Mouse (Mus musculus): ENCODE measurements around the gene Serpina3f.

DNA sequence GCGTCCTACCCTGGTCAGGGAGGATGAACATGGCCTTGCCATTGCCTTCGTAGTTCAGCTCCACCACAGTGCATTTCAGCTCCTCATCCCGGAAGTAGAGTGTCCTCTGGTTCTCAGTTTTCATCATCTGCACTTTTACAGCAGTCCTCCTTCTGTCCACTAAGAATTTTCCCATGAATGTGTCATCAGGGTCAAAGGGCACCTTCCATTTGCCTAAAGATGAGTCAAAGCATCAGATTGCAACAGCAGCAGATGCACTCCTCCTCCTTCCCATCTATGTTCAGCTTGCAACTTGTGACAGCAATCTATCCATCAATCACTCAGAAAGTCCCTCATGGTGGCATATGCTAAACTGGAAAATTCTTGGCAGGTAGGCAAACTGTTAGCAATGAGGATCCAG is 38.7 kb upstream of the Serpina3f start:
- no peak for TF ChIP-seq GATA1 (IDR thresholded peaks at IDR 0.05; ENCODE audit: borderline replicate concordance, low read length)
- TF ChIP-seq TAL1 (conservative IDR thresholded peaks at IDR 0.05; ENCODE audit: low read depth, low read length) = no peak

Measured in G1E (cell line).